Mouse (Mus musculus): ENCODE results near the gene Tmem190. TPM values are rescaled to one million over a fixed set of nuclear protein-coding genes. Genes with fewer than 3 reads are reported as not detected.
"Not testable (repeated sequence)": the region's sequence is repeated elsewhere in the genome, so short reads cannot be mapped to it uniquely, and the experiment has no call there.

Gene Tmem190
- total RNA-seq, 2 experiments from 2014 or later: not detected

DNA sequence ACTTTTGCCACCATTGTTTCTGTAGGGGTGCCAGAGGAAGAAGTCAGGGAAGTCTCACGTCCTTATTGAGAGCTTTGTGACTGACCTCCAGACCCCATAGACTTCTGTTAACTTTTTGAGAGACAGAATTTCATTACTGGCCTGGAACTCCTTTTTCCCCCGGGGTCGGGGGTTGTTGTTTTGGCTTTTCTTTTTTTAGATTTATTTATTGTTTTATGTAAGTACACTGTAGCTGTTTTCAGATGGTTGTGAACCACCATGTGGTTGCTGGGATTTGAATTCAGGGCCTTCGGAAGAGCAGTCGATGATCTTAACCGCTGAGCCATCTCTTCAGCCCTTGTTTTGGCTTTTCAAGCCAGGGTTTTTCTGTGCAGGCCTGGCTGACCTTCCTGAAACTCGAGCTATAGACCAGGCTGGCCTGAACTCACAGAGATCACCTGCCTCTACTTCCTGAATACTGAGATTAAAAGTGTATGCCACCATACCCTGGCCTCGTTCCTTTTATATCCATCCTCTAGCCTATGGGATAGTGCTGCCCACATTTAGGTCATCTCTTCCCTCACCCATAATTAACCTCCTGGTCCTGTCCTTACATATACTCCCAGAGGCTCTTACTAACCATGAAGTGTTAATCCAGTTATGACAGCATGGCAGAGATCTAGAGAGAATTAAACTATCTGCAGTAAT, 30.5 kb downstream of the Tmem190 start:
- DNase-seq: no peak

GRCm38 (mm10) chr7:4816559-4816958, 33.8 kb downstream of the Tmem190 start:
- no peak for DNase-seq

DNA sequence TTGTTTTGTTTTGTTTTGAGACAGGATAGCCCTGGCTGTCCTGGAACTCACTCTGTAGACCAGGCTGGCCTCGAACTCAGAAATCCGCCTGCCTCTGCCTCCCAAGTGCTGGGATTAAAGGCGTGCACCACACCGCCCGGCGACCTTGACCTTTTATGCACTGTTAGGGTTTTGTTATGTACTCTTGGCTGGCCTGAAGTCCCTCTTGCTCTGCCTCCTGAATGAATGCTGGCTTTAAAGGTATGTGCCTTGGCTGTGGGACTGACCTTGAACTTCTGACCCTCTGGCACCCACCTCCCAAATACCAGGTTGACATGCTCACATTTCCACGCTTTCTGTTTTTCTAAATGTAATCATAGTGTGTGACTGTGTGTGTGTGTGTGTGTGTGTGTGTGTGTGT, 38.2 kb downstream of the Tmem190 start:
- not testable (repeated sequence) for DNase-seq

GRCm38 (mm10) chr7:4821690-4822089, 39.0 kb downstream of the Tmem190 start:
- DNase-seq: no peak

DNA sequence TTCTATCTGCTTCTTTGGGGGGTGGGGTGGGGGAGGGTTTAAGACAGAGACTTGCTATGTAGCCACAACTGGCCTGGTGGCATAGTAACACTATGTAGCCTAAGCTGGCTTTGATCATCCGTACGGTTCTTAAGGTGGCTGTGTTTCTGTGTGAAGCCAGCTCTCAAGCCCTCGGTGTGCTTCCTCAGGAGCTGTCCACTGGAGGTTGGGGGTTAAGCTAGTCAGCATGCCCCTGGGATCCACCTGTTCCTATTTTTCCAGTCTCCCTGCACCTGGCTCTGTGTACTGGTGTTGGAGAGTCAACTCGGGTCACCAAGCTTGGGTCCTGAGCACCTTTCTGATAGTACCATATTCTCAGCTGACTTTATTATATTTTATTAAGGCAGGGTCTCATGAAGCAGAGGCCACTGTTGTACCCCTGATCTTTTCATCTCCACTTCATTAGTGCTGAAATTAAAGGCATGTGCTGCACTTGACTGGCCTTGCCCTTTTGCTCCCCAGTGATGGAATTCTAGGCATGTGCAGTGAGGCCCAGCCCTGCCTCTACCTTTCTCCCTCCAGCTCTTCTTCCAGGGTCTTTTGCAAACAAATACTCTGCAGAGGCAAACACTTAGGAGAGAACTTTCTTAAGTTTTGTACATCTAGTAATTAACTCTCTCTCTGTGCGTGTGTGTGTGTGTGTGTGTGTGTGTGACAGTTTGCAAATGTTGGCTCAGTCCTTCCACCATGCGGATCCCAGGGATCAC, 39.6 kb downstream of the Tmem190 start:
- no peak for DNase-seq

GRCm38 (mm10) chr7:4825365-4825764, 42.6 kb downstream of the Tmem190 start:
- DNase-seq: no peak

GRCm38 (mm10) chr7:4830476-4830875, 47.7 kb downstream of the Tmem190 start:
- DNase-seq: no peak

Other genes starting within 250 kb of the Tmem190 start
- 1 to 10 TPM in 1 of 2 experiments, under 1 TPM in 1; 0.36 to 1.3 TPM for gene Syt5, start 235.4 kb upstream of the Tmem190 start, total RNA-seq (2021)
- gene Ptprh, start 178.9 kb upstream of the Tmem190 start, total RNA-seq (2021): not detected
- 1 to 10 TPM; 3.8 to 6.5 TPM for gene Tmem86b, start 151.5 kb upstream of the Tmem190 start, total RNA-seq (2021)
- 10 to 100 TPM; 69.2 to 70.4 TPM for gene Ppp6r1, start 123.9 kb upstream of the Tmem190 start, total RNA-seq (2021)
- 10 to 100 TPM; 33.8 to 38.5 TPM for gene Hspbp1, start 97.9 kb upstream of the Tmem190 start, total RNA-seq (2021)
- 1 to 10 TPM; 1.1 to 1.2 TPM for gene Brsk1, start 92.3 kb upstream of the Tmem190 start, total RNA-seq (2021)
- under 1 TPM in 1 of 2 experiments, not detected in 1; 0.10 TPM for gene Tmem150b, start 57.7 kb upstream of the Tmem190 start, total RNA-seq (2021)
- 10 to 100 TPM in 1 of 2 experiments, 1 to 10 TPM in 1; 9.6 to 10.0 TPM for gene Kmt5c, start 42.8 kb upstream of the Tmem190 start, total RNA-seq (2021)
- 1 to 10 TPM; 1.4 to 2.3 TPM for gene Cox6b2, start 29.8 kb upstream of the Tmem190 start, total RNA-seq (2021)
- gene Fam71e2, start 11.6 kb upstream of the Tmem190 start, total RNA-seq (2021): not detected
- not detected for gene Il11, start 78 bp upstream of the Tmem190 start, total RNA-seq (2021)
- gene Tmem238, start 6.7 kb downstream of the Tmem190 start, total RNA-seq (2021): 1 to 10 TPM; 2.4 to 5.4 TPM
- 100 to 1,000 TPM; 468 to 578 TPM for gene Rpl28, start 9.9 kb downstream of the Tmem190 start, total RNA-seq (2021)
- 100 to 1,000 TPM in 1 of 2 experiments, 10 to 100 TPM in 1; 93.4 to 105 TPM for gene Ube2s, start 29.7 kb downstream of the Tmem190 start, total RNA-seq (2021)
- not detected for gene Shisa7, start 61.8 kb downstream of the Tmem190 start, total RNA-seq (2021)
- gene Isoc2b, start 87.3 kb downstream of the Tmem190 start, total RNA-seq (2021): 1 to 10 TPM; 3.5 to 6.3 TPM
- gene Isoc2a, start 94.2 kb downstream of the Tmem190 start, total RNA-seq (2021): 10 to 100 TPM; 55.3 to 57.3 TPM
- not detected for gene Gm36210, start 123.6 kb downstream of the Tmem190 start, total RNA-seq (2021)
- 1 to 10 TPM; 5.3 to 6.4 TPM for gene Zfp628, start 132.3 kb downstream of the Tmem190 start, total RNA-seq (2021)
- gene Nat14, start 139.1 kb downstream of the Tmem190 start, total RNA-seq (2021): 1 to 10 TPM; 4.2 to 6.1 TPM
- gene Ssc5d, start 142.8 kb downstream of the Tmem190 start, total RNA-seq (2021): 1 to 10 TPM; 2.0 to 2.4 TPM
- gene Sbk2, start 181.5 kb downstream of the Tmem190 start, total RNA-seq (2021): 10 to 100 TPM; 25.9 to 30.0 TPM
- gene Sbk3, start 188.2 kb downstream of the Tmem190 start, total RNA-seq (2021): 10 to 100 TPM; 37.3 to 39.0 TPM
- 10 to 100 TPM; 11.0 to 12.6 TPM for gene Zfp579, start 213.2 kb downstream of the Tmem190 start, total RNA-seq (2021)
- gene Zfp524, start 231.5 kb downstream of the Tmem190 start, total RNA-seq (2021): 10 to 100 TPM in 1 of 2 experiments, 1 to 10 TPM in 1; 9.2 to 11.8 TPM
- gene Fiz1, start 231.8 kb downstream of the Tmem190 start, total RNA-seq (2021): 10 to 100 TPM; 16.2 to 17.0 TPM
- gene Gm44973, start 232.6 kb downstream of the Tmem190 start, total RNA-seq (2021): not detected
- gene Zfp865, start 237.4 kb downstream of the Tmem190 start, total RNA-seq (2021): 10 to 100 TPM; 11.5 to 14.0 TPM
- under 1 TPM in 1 of 2 experiments, not detected in 1; 0.20 TPM for gene Ccdc106, start 237.6 kb downstream of the Tmem190 start, total RNA-seq (2021)